Mouse (Mus musculus): ENCODE data around the gene Igll1. TPM values are rescaled to one million over a fixed set of nuclear protein-coding genes. Genes with fewer than 3 reads are reported as not detected.
"Not testable (repeated sequence)": the region's sequence is repeated elsewhere in the genome, so short reads cannot be mapped to it uniquely, and the experiment has no call there.

Gene Igll1
- polyA plus RNA-seq, 1 experiment from 2014 or later, result not detected

GRCm38 (mm10) chr16:16870617-16871331 is 7.0 kb upstream of the Igll1 start, which contains the start of the genes Top3b and Vpreb1:
TSS of gene Top3b (plus strand) at chr16:16870736.
TSS of gene Vpreb1 (minus strand) at chr16:16870843.
- H3K4me3 ChIP-seq, result peak within 1 kb of the TSS; percentile 82
- no peaks in the 10 kb centered on the region for H3K9me3 ChIP-seq
- peak within 1 kb of the TSS; percentile 71 for H3K4me2 ChIP-seq (replicated peaks)
- H3K36me3 ChIP-seq, result peaks cover 5% of the 10 kb centered on the region
- H3K27me3 ChIP-seq, result no peaks in the 10 kb centered on the region
- under 1% methylated on average over 49 of the region's 49 CpGs for WGBS
- H3K27ac ChIP-seq (replicated peaks), result peak within 1 kb of the TSS; percentile 92
- peak within 1 kb of the TSS; percentile 85 for H3K9ac ChIP-seq (replicated peaks)
- H3K4me1 ChIP-seq, result peaks cover 15% of the 10 kb centered on the region
- peak; percentile 97 for ATAC-seq (replicated peaks)

GRCm38 (mm10) chr16:16870241-16870616 is 6.4 kb upstream of the Igll1 start:
- H3K4me1 ChIP-seq, result peaks cover 15% of the 10 kb centered on the region
- H3K36me3 ChIP-seq, result 0 out of 2 replicates have a peak, but pooled peaks cover 1% of the 10 kb centered on the region
- no peaks in the 10 kb centered on the region for H3K27me3 ChIP-seq
- WGBS, result 37% methylated on average over 7 of the region's 7 CpGs
- peak; percentile 71 for ATAC-seq (replicated peaks)
- peak overlapping the region; percentile 82 for H3K4me3 ChIP-seq
- H3K9ac ChIP-seq (replicated peaks), result peak overlapping the region; percentile 85
- H3K9me3 ChIP-seq, result no peaks in the 10 kb centered on the region
- H3K4me2 ChIP-seq (replicated peaks), result peak overlapping the region; percentile 71
- peak overlapping the region; percentile 92 for H3K27ac ChIP-seq (replicated peaks)

- Histone ChIP-seq H3K27me3 (no peaks in the 10 kb centered on the region), H3K4me1 (no peaks in the 10 kb centered on the region), H3K9ac (replicated peaks) (no peak overlapping the region), H3K36me3 (no peaks in the 10 kb centered on the region), H3K9me3 (no peaks in the 10 kb centered on the region), H3K4me2 (replicated peaks) (no peak overlapping the region), H3K27ac (replicated peaks) (no peak overlapping the region), H3K4me3 (no peak overlapping the region)
- ATAC-seq (replicated peaks), result no peak
- WGBS, result 46% methylated on average over 5 of the region's 5 CpGs
Measured at GRCm38 (mm10) chr16:16865696-16866561, 2.1 kb upstream of the Igll1 start.

GRCm38 (mm10) chr16:16865217-16865616 is 1.4 kb upstream of the Igll1 start:
- H3K36me3 ChIP-seq, result no peaks in the 10 kb centered on the region
- H3K9ac ChIP-seq (replicated peaks), result no peak overlapping the region
- H3K27ac ChIP-seq (replicated peaks), result no peak overlapping the region
- H3K4me2 ChIP-seq (replicated peaks), result no peak overlapping the region
- no peak overlapping the region for H3K4me3 ChIP-seq
- no peaks in the 10 kb centered on the region for H3K27me3 ChIP-seq
- no peaks in the 10 kb centered on the region for H3K9me3 ChIP-seq
- H3K4me1 ChIP-seq, result no peaks in the 10 kb centered on the region
- ATAC-seq (replicated peaks), result no peak

GRCm38 (mm10) chr16:16862288-16862687 is 1.5 kb downstream of the Igll1 start:
- 80% methylated on average over 3 of the region's 3 CpGs for WGBS

GRCm38 (mm10) chr16:16856731-16857476 is 6.9 kb downstream of the Igll1 start:
- Histone ChIP-seq H3K9ac (replicated peaks) (no peak overlapping the region), H3K9me3 (no peaks in the 10 kb centered on the region), H3K36me3 (no peaks in the 10 kb centered on the region), H3K4me3 (no peak overlapping the region), H3K27me3 (no peaks in the 10 kb centered on the region), H3K4me1 (no peaks in the 10 kb centered on the region), H3K4me2 (replicated peaks) (no peak overlapping the region), H3K27ac (replicated peaks) (no peak overlapping the region)
- 77% methylated on average over 13 of the region's 13 CpGs for WGBS
- no peak for ATAC-seq (replicated peaks)

More at GRCm38 (mm10) chr16:16862288-16862687, 1.5 kb downstream of the Igll1 start:
- no peaks in the 10 kb centered on the region for H3K27me3 ChIP-seq
- no peak overlapping the region for H3K27ac ChIP-seq (replicated peaks)
- no peak for ATAC-seq (replicated peaks)
- no peaks in the 10 kb centered on the region for H3K4me1 ChIP-seq
- H3K9me3 ChIP-seq, result no peaks in the 10 kb centered on the region
- no peak overlapping the region for H3K4me2 ChIP-seq (replicated peaks)
- no peaks in the 10 kb centered on the region for H3K36me3 ChIP-seq
- H3K9ac ChIP-seq (replicated peaks), result no peak overlapping the region
- no peak overlapping the region for H3K4me3 ChIP-seq

- not testable (repeated sequence) for ATAC-seq (replicated peaks); H3K4me3 ChIP-seq; H3K36me3 ChIP-seq; H3K27me3 ChIP-seq; H3K27ac ChIP-seq (replicated peaks); H3K4me2 ChIP-seq (replicated peaks); H3K9ac ChIP-seq (replicated peaks); H3K4me1 ChIP-seq; H3K9me3 ChIP-seq
- WGBS, result 83% methylated on average over 9 of the region's 9 CpGs
Measured at GRCm38 (mm10) chr16:16856054-16856453, 7.7 kb downstream of the Igll1 start.

GRCm38 (mm10) chr16:16855541-16855940 is 8.2 kb downstream of the Igll1 start:
- Histone ChIP-seq H3K4me1 (no peaks in the 10 kb centered on the region), H3K9me3 (no peaks in the 10 kb centered on the region), H3K4me2 (replicated peaks) (no peak overlapping the region), H3K36me3 (no peaks in the 10 kb centered on the region), H3K4me3 (no peak overlapping the region), H3K9ac (replicated peaks) (no peak overlapping the region), H3K27ac (replicated peaks) (no peak overlapping the region), H3K27me3 (no peaks in the 10 kb centered on the region)
- WGBS, result 100% methylated on average over 1 of the region's 1 CpGs
- ATAC-seq (replicated peaks), result no peak

- no peak for ATAC-seq (replicated peaks)
- 42% methylated on average over 6 of the region's 6 CpGs for WGBS
- no peaks in the 10 kb centered on the region for H3K36me3 ChIP-seq
Measured at GRCm38 (mm10) chr16:16854836-16855235, 8.9 kb downstream of the Igll1 start.

GRCm38 (mm10) chr16:16852411-16852810 is 11.4 kb downstream of the Igll1 start:
- no peak overlapping the region for H3K4me2 ChIP-seq (replicated peaks)
- H3K9ac ChIP-seq (replicated peaks), result no peak overlapping the region
- H3K4me3 ChIP-seq, result no peak overlapping the region
- H3K4me1 ChIP-seq, result no peaks in the 10 kb centered on the region
- H3K9me3 ChIP-seq, result no peaks in the 10 kb centered on the region
- H3K36me3 ChIP-seq, result no peaks in the 10 kb centered on the region
- H3K27me3 ChIP-seq, result no peaks in the 10 kb centered on the region
- H3K27ac ChIP-seq (replicated peaks), result no peak overlapping the region
- 88% methylated on average over 3 of the region's 3 CpGs for WGBS
- ATAC-seq (replicated peaks), result no peak

More at GRCm38 (mm10) chr16:16854836-16855235, 8.9 kb downstream of the Igll1 start:
- no peak overlapping the region for H3K4me3 ChIP-seq
- H3K4me2 ChIP-seq (replicated peaks), result no peak overlapping the region
- H3K27ac ChIP-seq (replicated peaks), result no peak overlapping the region
- H3K9ac ChIP-seq (replicated peaks), result no peak overlapping the region
- H3K27me3 ChIP-seq, result no peaks in the 10 kb centered on the region
- no peaks in the 10 kb centered on the region for H3K4me1 ChIP-seq
- H3K9me3 ChIP-seq, result no peaks in the 10 kb centered on the region

- no peaks in the 10 kb centered on the region for H3K27me3 ChIP-seq
- H3K36me3 ChIP-seq, result no peaks in the 10 kb centered on the region
- no peaks in the 10 kb centered on the region for H3K9me3 ChIP-seq
- no peak overlapping the region for H3K4me3 ChIP-seq
- H3K4me1 ChIP-seq, result no peaks in the 10 kb centered on the region
- H3K27ac ChIP-seq (replicated peaks), result no peak overlapping the region
- no peak overlapping the region for H3K9ac ChIP-seq (replicated peaks)
- no peak overlapping the region for H3K4me2 ChIP-seq (replicated peaks)
- no peak for ATAC-seq (replicated peaks)
Measured at GRCm38 (mm10) chr16:16849196-16849595, 14.6 kb downstream of the Igll1 start.

- H3K9me3 ChIP-seq, result no peaks in the 10 kb centered on the region
Measured at GRCm38 (mm10) chr16:16829671-16830070, 34.1 kb downstream of the Igll1 start.

More at GRCm38 (mm10) chr16:16829671-16830070, 34.1 kb downstream of the Igll1 start:
- Histone ChIP-seq H3K4me1 (0 out of 2 replicates have a peak, but pooled peaks cover 3% of the 10 kb centered on the region), H3K27me3 (no peaks in the 10 kb centered on the region), H3K4me3 (no peak overlapping the region; the same call in 1 of the 2 replicates), H3K9ac (replicated peaks) (no peak overlapping the region), H3K4me2 (replicated peaks) (no peak overlapping the region), H3K36me3 (no peaks in the 10 kb centered on the region), H3K27ac (replicated peaks) (no peak overlapping the region)
- peak; percentile 33; the same call in 1 of the 2 replicates for ATAC-seq (replicated peaks)
- 91% methylated on average over 3 of the region's 3 CpGs for WGBS

All from forebrain, embryonic 15.5 days (tissue).